ENCODE assay signal across 8 mouse cellular contexts in the genomic region with DNA sequence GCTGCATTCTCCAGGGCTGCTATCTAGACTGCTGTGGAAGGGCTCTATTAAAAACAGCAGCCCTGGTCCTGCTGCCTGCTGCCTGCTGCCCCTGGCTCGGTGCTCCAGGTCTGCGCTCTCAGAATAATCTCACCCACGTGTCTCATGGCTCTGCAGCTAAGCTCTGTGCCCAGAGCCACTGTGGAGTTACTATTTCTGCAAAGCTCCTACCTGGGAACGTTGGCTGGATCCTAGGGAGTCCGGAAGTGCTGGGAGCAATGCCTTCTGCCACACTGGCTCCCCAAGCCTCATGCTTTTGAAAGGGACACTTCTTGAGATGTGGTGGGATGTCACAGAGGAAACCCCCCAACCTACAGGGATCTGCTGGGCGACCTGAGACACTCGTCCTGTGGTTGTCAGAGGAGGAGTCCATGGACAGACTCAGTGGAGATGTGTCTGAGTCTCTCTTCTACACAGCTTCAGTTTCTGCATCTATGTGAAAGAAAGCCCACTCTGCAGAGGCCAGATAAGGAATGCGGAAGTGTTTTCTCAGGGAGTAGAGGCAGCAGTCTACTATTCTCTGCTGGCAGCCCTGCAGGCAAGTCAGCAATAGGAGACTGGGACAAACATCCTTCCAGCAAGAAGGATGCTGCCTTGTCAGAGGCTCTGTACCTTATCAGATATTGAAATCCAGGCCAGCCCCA.
DNase-seq lines count a peak whose midpoint lies in the region; ATAC-seq and TF ChIP-seq lines count a peak whose summit lies in the region.

No protein-coding gene starts in this region.

- no peak for TF ChIP-seq POLR2A in brain, embryonic 14.5 days (IDR thresholded peaks at IDR 0.05; ENCODE audit: borderline replicate concordance, extremely low read depth, insufficient read depth, insufficient read length, poor library complexity, severe bottlenecking)

- no peaks in the 10 kb centered on the region for H3K9me3 ChIP-seq in forebrain, embryonic 14.5 days (replicated peaks; ENCODE audit: control insufficient read depth, low read length)
- no peaks in the 10 kb centered on the region for H3K9me3 ChIP-seq in hindbrain, embryonic 15.5 days
- no peaks in the 10 kb centered on the region for H3K9me3 ChIP-seq in intestine, embryonic 16.5 days (ENCODE audit: control insufficient read depth, low read length)

- no peak for TF ChIP-seq CTCF in gastrocnemius, adult 2 months (IDR thresholded peaks at IDR 0.05)
- no peak for TF ChIP-seq CTCF in brain, embryonic 14.5 days (IDR thresholded peaks at IDR 0.05; ENCODE audit: borderline replicate concordance, extremely low read depth, insufficient read depth, insufficient read length)

- no peaks in the 10 kb centered on the region for H3K36me3 ChIP-seq in forebrain, embryonic 14.5 days (ENCODE audit: control insufficient read depth, insufficient read depth, low read length)
- H3K36me3 ChIP-seq in hindbrain, embryonic 15.5 days, result no peaks in the 10 kb centered on the region
- H3K36me3 ChIP-seq in intestine, embryonic 16.5 days (ENCODE audit: control insufficient read depth, insufficient read depth, low read length), result no peaks in the 10 kb centered on the region

- peak; percentile 35 for DNase-seq in gastrocnemius, adult 2 months
- no peak for DNase-seq in gastrocnemius, postnatal 4 days (ENCODE audit: low spot score in 2 of 2)
- peak; percentile 44 for DNase-seq in brain, embryonic 14.5 days (ENCODE audit: low read depth)
- no peak for DNase-seq in forebrain, embryonic 14.5 days (ENCODE audit: low spot score)
- DNase-seq in kidney, postnatal 14 days, result no peak
- no peak for DNase-seq in gastrocnemius, adult 8-10 months (ENCODE audit: low spot score in 2 of 2)

- no peak overlapping the region for H3K4me2 ChIP-seq in forebrain, embryonic 14.5 days (ENCODE audit: low read length)
- no peak overlapping the region for H3K4me2 ChIP-seq in hindbrain, embryonic 15.5 days
- no peak overlapping the region for H3K4me2 ChIP-seq in intestine, embryonic 16.5 days (ENCODE audit: low read depth, low read length)

- no peaks in the 10 kb centered on the region for H3K27me3 ChIP-seq in forebrain, embryonic 14.5 days (replicated peaks; ENCODE audit: control insufficient read depth, insufficient read depth, low read length)
- H3K27me3 ChIP-seq in hindbrain, embryonic 15.5 days, result no peaks in the 10 kb centered on the region
- H3K27me3 ChIP-seq in intestine, embryonic 16.5 days (replicated peaks; ENCODE audit: control insufficient read depth, insufficient read depth, low read length), result no peaks in the 10 kb centered on the region

- no peak overlapping the region for H3K4me3 ChIP-seq in gastrocnemius, adult 2 months
- no peak overlapping the region for H3K4me3 ChIP-seq in forebrain, embryonic 14.5 days (ENCODE audit: low read depth, low read length)
- no peak overlapping the region for H3K4me3 ChIP-seq in hindbrain, embryonic 15.5 days
- no peak overlapping the region for H3K4me3 ChIP-seq in intestine, embryonic 16.5 days (ENCODE audit: low read length)

- ATAC-seq in forebrain, embryonic 14.5 days, result no peak; the same call in 1 of the 2 replicates
- ATAC-seq in hindbrain, embryonic 15.5 days (ENCODE audit: low FRiP score, low read depth), result no peak
- no peak for ATAC-seq in intestine, embryonic 16.5 days

- no peak overlapping the region for H3K27ac ChIP-seq in gastrocnemius, adult 2 months
- peak overlapping the region; percentile 58; the same call in 1 of the 2 replicates for H3K27ac ChIP-seq in forebrain, embryonic 14.5 days (ENCODE audit: low read depth, low read length)
- peak overlapping the region; percentile 41 for H3K27ac ChIP-seq in hindbrain, embryonic 15.5 days (replicated peaks)
- no peak overlapping the region for H3K27ac ChIP-seq in intestine, embryonic 16.5 days (ENCODE audit: low read length)

- 26% methylated on average over 8 of the region's 8 CpGs for WGBS in forebrain, embryonic 14.5 days
- 31% methylated on average over 8 of the region's 8 CpGs for WGBS in hindbrain, embryonic 15.5 days
- WGBS in intestine, embryonic 16.5 days, result 51% methylated on average over 8 of the region's 8 CpGs

- H3K4me1 ChIP-seq in forebrain, embryonic 14.5 days (ENCODE audit: control insufficient read depth, insufficient read depth, low read length), result peaks cover 22% of the 10 kb centered on the region
- H3K4me1 ChIP-seq in hindbrain, embryonic 15.5 days (replicated peaks), result peaks cover 54% of the 10 kb centered on the region
- H3K4me1 ChIP-seq in intestine, embryonic 16.5 days (ENCODE audit: control insufficient read depth, insufficient read depth, low read length), result peaks cover 9% of the 10 kb centered on the region; the same call in 1 of the 2 replicates

- H3K9ac ChIP-seq in forebrain, embryonic 14.5 days (ENCODE audit: low read length), result peak overlapping the region; percentile 17; the same call in 1 of the 2 replicates
- no peak overlapping the region for H3K9ac ChIP-seq in hindbrain, embryonic 15.5 days
- no peak overlapping the region for H3K9ac ChIP-seq in intestine, embryonic 16.5 days (ENCODE audit: low read depth, low read length)

- intact Hi-C loops in gastrocnemius, adult 2 months (cut with DNase I), result no loop called here

Comparison
In these comparisons a context has a peak if more than half of its experiments do, and no peak if none do; other contexts are left out.
1. DNase-seq: peak in gastrocnemius, adult 2 months (single experiment) and brain, embryonic 14.5 days (single experiment); none in gastrocnemius, postnatal 4 days (0 of 2), forebrain, embryonic 14.5 days (single experiment), kidney, postnatal 14 days (single experiment) and gastrocnemius, adult 8-10 months (0 of 2).
2. H3K27ac ChIP-seq: peak in forebrain, embryonic 14.5 days (single experiment) and hindbrain, embryonic 15.5 days (single experiment); none in gastrocnemius, adult 2 months (single experiment) and intestine, embryonic 16.5 days (single experiment).